Mouse (Mus musculus) embryonic facial prominence, embryonic 12.5 days (tissue): ENCODE results near the gene Echs1. TPM values are rescaled to one million over a fixed set of nuclear protein-coding genes. Genes with fewer than 3 reads are reported as not detected.

ENCODE experiments used
- ATAC-seq: fragments of 200-750 bp; cut with Nextera tagmentation; 2 replicates; pipeline ENCODE4 v1.8.0; 2017; ENCODE audit not compliant: insufficient number of reproducible peaks, insufficient read depth, low FRiP score, low TSS enrichment
- H3K27ac ChIP-seq: fragments of 300-500 bp; sonication (generic); 2 replicates; pipeline ENCODE4 v1.5.1; 2016; ENCODE audit warnings: mild to moderate bottlenecking
- H3K27me3 ChIP-seq: fragments of 300-500 bp; sonication (generic); 2 replicates; pipeline ENCODE4 v1.6.1; 2016; ENCODE audit warnings: mild to moderate bottlenecking, moderate library complexity
- H3K36me3 ChIP-seq: fragments of 300-500 bp; sonication (generic); 2 replicates; pipeline ENCODE4 v1.6.1; 2016; ENCODE audit warnings: mild to moderate bottlenecking
- H3K4me1 ChIP-seq: fragments of 300-500 bp; sonication (generic); 2 replicates; pipeline ENCODE4 v1.6.1; 2016
- H3K4me2 ChIP-seq: fragments of 300-500 bp; sonication (generic); replicated peaks from 2 replicates; pipeline ENCODE4 v1.6.1; 2016; ENCODE audit warnings: mild to moderate bottlenecking, moderate library complexity
- H3K4me3 ChIP-seq: fragments of 300-500 bp; sonication (generic); 2 replicates; pipeline ENCODE4 v1.5.1; 2016; ENCODE audit warnings: mild to moderate bottlenecking
- H3K9ac ChIP-seq: fragments of 300-500 bp; sonication (generic); 2 replicates; pipeline ENCODE4 v1.6.1; 2016; ENCODE audit warnings: mild to moderate bottlenecking, moderate library complexity
- H3K9me3 ChIP-seq: fragments of 300-500 bp; sonication (generic); 2 replicates; pipeline ENCODE4 v1.6.1; 2016; ENCODE audit warnings: mild to moderate bottlenecking, moderate library complexity
- WGBS: fragments of 180-500 bp; shearing (Covaris S2); methylation state at CpG from one replicate; pipeline ENCODE4 v1.1.7; 2016; 5-methylcytosine and 5-hydroxymethylcytosine counted together
- polyA plus RNA-seq: library from polyadenylated mRNA; unstranded; fragments of >200 nt; fragmentation: Nextera tagmentation; extraction: Ambion mirVana; gene quantifications from 2 replicates; pipeline ENCODE4 v1.2.1, GENCODE M21; 2016

The Echs1 gene
- polyA plus RNA-seq, 1 experiment from 2014 or later: 173 TPM

- H3K4me1 ChIP-seq: peaks cover 17% of the 10 kb centered on the region
- ATAC-seq: peak; percentile 72; the same call in 1 of the 2 replicates
- H3K36me3 ChIP-seq: no peaks in the 10 kb centered on the region
- peaks cover 41% of the 10 kb centered on the region for H3K27me3 ChIP-seq
- H3K4me2 ChIP-seq: peak within 1 kb of the TSS; percentile 45
- no peak within 1 kb of the TSS for H3K27ac ChIP-seq
- peak within 1 kb of the TSS; percentile 12 for H3K4me3 ChIP-seq
- no peak within 1 kb of the TSS for H3K9ac ChIP-seq
- H3K9me3 ChIP-seq: no peaks in the 10 kb centered on the region
- WGBS: 11% methylated on average over 18 of the region's 18 CpGs
These were observed 34.0 kb downstream of the Echs1 start, which contains the start of gene Caly for GRCm38 (mm10) chr7:140082242-140082678. Caly (minus strand) TSS chr7:140082548.

DNA sequence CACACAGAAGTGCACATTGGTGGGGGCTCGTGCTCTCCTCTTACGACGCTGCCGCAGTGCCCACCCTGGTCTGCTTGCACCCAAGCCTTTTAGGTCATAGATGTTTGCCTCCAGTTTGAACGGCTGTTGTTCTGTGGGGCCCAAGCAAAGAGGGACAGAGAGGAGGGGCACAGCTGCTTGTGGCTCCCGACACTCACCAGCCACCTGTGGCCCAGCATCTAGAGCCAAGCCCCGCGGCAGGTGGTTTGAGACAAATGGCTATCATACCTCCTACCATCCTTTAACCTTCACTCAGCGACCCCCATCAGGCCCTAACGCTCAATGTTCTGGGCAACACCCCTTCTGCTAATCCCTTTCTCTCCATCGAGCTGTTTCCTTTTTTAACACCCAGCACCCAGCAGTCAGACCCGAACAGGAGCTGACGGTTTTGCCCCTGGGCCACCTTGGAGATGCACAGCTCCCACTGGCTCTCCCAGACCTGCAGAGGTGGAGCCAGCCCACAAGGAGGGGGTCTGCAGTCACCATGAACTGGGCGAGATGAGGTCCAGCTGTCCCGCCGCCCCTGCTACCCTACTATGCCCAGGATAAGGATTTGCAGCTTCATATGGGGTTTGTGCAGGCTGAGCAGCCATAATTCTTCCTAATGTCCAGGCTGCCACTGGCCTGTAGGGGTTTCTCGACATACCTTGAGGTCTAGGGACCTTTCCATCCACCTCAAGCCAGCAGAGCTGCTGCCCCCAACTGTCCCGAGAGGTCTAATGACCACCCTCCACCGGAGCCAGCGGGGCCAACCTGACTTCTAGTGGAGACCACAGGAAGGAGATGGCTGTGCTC, 34.7 kb downstream of the Echs1 start:
- WGBS: 21% methylated on average over 20 of the region's 20 CpGs
- Histone ChIP-seq H3K4me2 (peak overlapping the region; percentile 45), H3K9ac (no peak overlapping the region), H3K36me3 (no peaks in the 10 kb centered on the region), H3K27ac (no peak overlapping the region), H3K4me1 (peaks cover 17% of the 10 kb centered on the region), H3K9me3 (no peaks in the 10 kb centered on the region), H3K4me3 (peak overlapping the region; percentile 12), H3K27me3 (peaks cover 41% of the 10 kb centered on the region)
- no peak for ATAC-seq

GRCm38 (mm10) chr7:140080503-140081156, 35.6 kb downstream of the Echs1 start:
- H3K36me3 ChIP-seq: no peaks in the 10 kb centered on the region
- H3K9me3 ChIP-seq: no peaks in the 10 kb centered on the region
- peak overlapping the region; percentile 45 for H3K4me2 ChIP-seq
- peak overlapping the region; percentile 22 for H3K4me3 ChIP-seq
- ATAC-seq: peak; percentile 72
- WGBS: 4% methylated on average over 24 of the region's 24 CpGs
- no peak overlapping the region for H3K27ac ChIP-seq
- peaks cover 17% of the 10 kb centered on the region for H3K4me1 ChIP-seq
- no peak overlapping the region for H3K9ac ChIP-seq
- peaks cover 41% of the 10 kb centered on the region for H3K27me3 ChIP-seq

- Histone ChIP-seq H3K27ac (no peak overlapping the region), H3K9ac (no peak overlapping the region), H3K9me3 (no peaks in the 10 kb centered on the region), H3K4me1 (peaks cover 17% of the 10 kb centered on the region), H3K27me3 (peaks cover 41% of the 10 kb centered on the region), H3K4me3 (no peak overlapping the region), H3K4me2 (no peak overlapping the region), H3K36me3 (no peaks in the 10 kb centered on the region)
- ATAC-seq: no peak
- 5% methylated on average over 5 of the region's 5 CpGs for WGBS
These were observed 37.6 kb downstream of the Echs1 start for GRCm38 (mm10) chr7:140078711-140079110.

GRCm38 (mm10) chr7:140077698-140078097, 38.6 kb downstream of the Echs1 start:
- Histone ChIP-seq H3K27me3 (peaks cover 36% of the 10 kb centered on the region), H3K4me1 (peaks cover 17% of the 10 kb centered on the region), H3K4me3 (no peak overlapping the region), H3K4me2 (no peak overlapping the region), H3K9me3 (no peaks in the 10 kb centered on the region), H3K36me3 (no peaks in the 10 kb centered on the region), H3K9ac (no peak overlapping the region), H3K27ac (no peak overlapping the region)
- WGBS: 70% methylated on average over 6 of the region's 6 CpGs
- ATAC-seq: no peak

- H3K4me3 ChIP-seq: peak overlapping the region; percentile 22
These were observed 46.1 kb downstream of the Echs1 start for GRCm38 (mm10) chr7:140070042-140070711.

GRCm38 (mm10) chr7:140067397-140067796, 48.9 kb downstream of the Echs1 start:
- ATAC-seq: no peak
- Histone ChIP-seq H3K4me3 (no peak overlapping the region), H3K4me1 (no peaks in the 10 kb centered on the region), H3K27me3 (peaks cover 36% of the 10 kb centered on the region), H3K27ac (no peak overlapping the region), H3K9ac (no peak overlapping the region), H3K9me3 (no peaks in the 10 kb centered on the region), H3K4me2 (no peak overlapping the region), H3K36me3 (no peaks in the 10 kb centered on the region)
- 57% methylated on average over 6 of the region's 6 CpGs for WGBS

More at GRCm38 (mm10) chr7:140070042-140070711, 46.1 kb downstream of the Echs1 start:
- Histone ChIP-seq H3K9ac (peak overlapping the region; percentile 17), H3K36me3 (no peaks in the 10 kb centered on the region), H3K27me3 (peaks cover 19% of the 10 kb centered on the region), H3K4me1 (no peaks in the 10 kb centered on the region), H3K4me2 (peak overlapping the region; percentile 48), H3K27ac (no peak overlapping the region), H3K9me3 (no peaks in the 10 kb centered on the region)
- 32% methylated on average over 39 of the region's 39 CpGs for WGBS
- no peak for ATAC-seq

GRCm38 (mm10) chr7:140063092-140063491, 53.2 kb downstream of the Echs1 start:
- no peak overlapping the region for H3K9ac ChIP-seq
- peaks cover 64% of the 10 kb centered on the region for H3K27me3 ChIP-seq
- 19% methylated on average over 7 of the region's 7 CpGs for WGBS
- no peaks in the 10 kb centered on the region for H3K9me3 ChIP-seq
- H3K27ac ChIP-seq: no peak overlapping the region
- no peak overlapping the region for H3K4me2 ChIP-seq
- no peaks in the 10 kb centered on the region for H3K36me3 ChIP-seq
- H3K4me3 ChIP-seq: no peak overlapping the region
- ATAC-seq: no peak
- no peaks in the 10 kb centered on the region for H3K4me1 ChIP-seq

- no peak overlapping the region for H3K4me2 ChIP-seq
- H3K4me1 ChIP-seq: no peaks in the 10 kb centered on the region
- H3K9ac ChIP-seq: no peak overlapping the region
- no peaks in the 10 kb centered on the region for H3K9me3 ChIP-seq
- H3K4me3 ChIP-seq: no peak overlapping the region
- no peak for ATAC-seq
- WGBS: 13% methylated on average over 11 of the region's 11 CpGs
- peaks cover 71% of the 10 kb centered on the region for H3K27me3 ChIP-seq
- no peak overlapping the region for H3K27ac ChIP-seq
- no peaks in the 10 kb centered on the region for H3K36me3 ChIP-seq
These were observed 54.0 kb downstream of the Echs1 start for GRCm38 (mm10) chr7:140062307-140062706.

GRCm38 (mm10) chr7:140061832-140062130, 54.5 kb downstream of the Echs1 start:
- peaks cover 77% of the 10 kb centered on the region for H3K27me3 ChIP-seq
- 5% methylated on average over 6 of the region's 6 CpGs for WGBS
- H3K4me3 ChIP-seq: peak overlapping the region; percentile 39; the same call in 1 of the 2 replicates
- no peaks in the 10 kb centered on the region for H3K9me3 ChIP-seq
- H3K9ac ChIP-seq: peak overlapping the region; percentile 47; the same call in 1 of the 2 replicates
- H3K36me3 ChIP-seq: no peaks in the 10 kb centered on the region
- H3K4me2 ChIP-seq: peak overlapping the region; percentile 83
- no peaks in the 10 kb centered on the region for H3K4me1 ChIP-seq
- no peak; the same call in 1 of the 2 replicates for ATAC-seq
- no peak overlapping the region for H3K27ac ChIP-seq

DNA sequence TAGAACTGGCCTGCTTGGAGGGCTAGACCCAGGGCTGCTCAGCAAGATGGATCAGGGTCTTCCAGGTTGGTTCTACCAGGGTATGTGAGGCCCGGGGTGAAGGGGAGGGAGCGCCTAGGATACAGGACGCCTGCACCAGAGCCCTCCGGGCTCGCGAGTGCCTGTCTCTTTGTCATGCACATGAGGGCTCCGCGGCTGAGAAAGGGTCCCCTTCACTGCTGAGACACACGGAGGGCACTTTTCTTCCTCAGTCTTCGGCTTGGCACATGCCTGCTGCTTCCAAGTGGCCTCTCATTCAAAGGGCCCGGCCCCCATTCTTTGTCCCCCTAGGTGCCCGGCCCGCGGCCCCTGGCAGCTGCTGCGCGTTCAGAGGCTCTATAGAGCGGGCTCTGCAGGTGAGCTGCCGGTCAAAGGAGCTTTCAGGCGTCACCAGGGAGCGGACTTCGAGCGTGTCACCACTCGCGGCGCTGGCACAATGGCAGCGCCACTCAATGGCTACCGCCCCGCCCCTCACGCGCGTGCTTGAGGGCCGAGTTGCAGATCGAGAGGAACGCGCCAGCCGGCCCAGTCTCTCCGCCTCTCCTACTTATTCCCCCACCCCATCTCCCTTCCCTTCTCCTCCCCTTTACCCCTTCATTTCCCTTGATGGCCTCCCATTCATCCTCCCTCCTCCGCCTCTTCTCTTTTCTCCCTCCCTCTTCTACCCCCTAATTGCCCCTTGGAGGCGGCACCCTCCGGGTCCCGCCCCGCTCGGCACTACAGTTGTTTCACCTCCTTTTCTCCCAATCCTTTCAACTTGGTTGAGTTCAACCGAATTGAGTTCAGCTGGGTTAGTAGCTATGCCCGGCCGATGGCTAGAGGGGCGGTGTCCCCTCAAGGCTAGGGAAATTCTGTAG, 55.1 kb downstream of the Echs1 start:
- no peak overlapping the region for H3K27ac ChIP-seq
- no peaks in the 10 kb centered on the region for H3K4me1 ChIP-seq
- H3K36me3 ChIP-seq: no peaks in the 10 kb centered on the region
- peak overlapping the region; percentile 47; the same call in 1 of the 2 replicates for H3K9ac ChIP-seq
- under 1% methylated on average over 47 of the region's 47 CpGs for WGBS
- ATAC-seq: peak; percentile 48; the same call in 1 of the 2 replicates
- H3K4me3 ChIP-seq: peak overlapping the region; percentile 39
- peaks cover 83% of the 10 kb centered on the region for H3K27me3 ChIP-seq
- H3K4me2 ChIP-seq: peak overlapping the region; percentile 83
- H3K9me3 ChIP-seq: no peaks in the 10 kb centered on the region
